Mouse (Mus musculus) layer of hippocampus, adult 2 months (tissue): ENCODE measurements around the gene Sirt1. TPM values are rescaled to one million over a fixed set of nuclear protein-coding genes. Genes with fewer than 3 reads are reported as not detected.

Experiments used
- DNase-seq, 2 experiments: peaks; one replicate each; pipeline ENCODE4 v3.0.0; 2022; ENCODE audit warnings: low spot score in 2 of 2
- H3K27ac ChIP-seq: fragments of 200-600 bp; 2 replicates; pipeline ENCODE4 v1.8.1; 2022
- H3K4me3 ChIP-seq: fragments of 200-600 bp; 2 replicates; pipeline ENCODE4 v1.8.1; 2022; ENCODE audit warnings: mild to moderate bottlenecking
- CTCF ChIP-seq: fragments of 200-600 bp; conservative IDR thresholded peaks from 2 replicates; pipeline ENCODE4 v1.8.1; 2022; ENCODE audit warnings: antibody characterized with exemption, mild to moderate bottlenecking, moderate library complexity
- total RNA-seq, 2 experiments: library from RNA; stranded (reverse); gene quantifications; 2 replicates each; pipeline ENCODE4 v1.2.3; 2021

The Sirt1 gene
- total RNA-seq, 2 experiments from 2014 or later: 11.7 to 15.9 TPM

GRCm38 (mm10) chr10:63272868-63273267, 108.6 kb downstream of the Sirt1 start:
- no peak for DNase-seq
- no peak for TF ChIP-seq CTCF
- Histone ChIP-seq H3K27ac (no peak overlapping the region), H3K4me3 (no peak overlapping the region)

- no peak for DNase-seq
- no peak for TF ChIP-seq CTCF
Observed at GRCm38 (mm10) chr10:63272401-63272800, 109.1 kb downstream of the Sirt1 start.

More at GRCm38 (mm10) chr10:63272401-63272800, 109.1 kb downstream of the Sirt1 start:
- Histone ChIP-seq H3K4me3 (no peak overlapping the region), H3K27ac (no peak overlapping the region)

Other genes with a start within 250 kb of the Sirt1 start
- gene Mypn, start 177.8 kb downstream of the Sirt1 start, total RNA-seq: 1 to 10 TPM; 1.5 to 1.6 TPM
- 10 to 100 TPM; 36.7 to 40.8 TPM for gene Herc4, start 137.9 kb downstream of the Sirt1 start, total RNA-seq
- 10 to 100 TPM; 22.5 to 25.2 TPM for gene Dnajc12, start 739 bp upstream of the Sirt1 start, total RNA-seq
- not detected for gene Gm7075, start 40.1 kb upstream of the Sirt1 start, total RNA-seq
- gene Ctnna3, start 48.4 kb upstream of the Sirt1 start, total RNA-seq: 1 to 10 TPM; 1.8 to 2.0 TPM